Mouse (Mus musculus): ENCODE measurements around the gene Pfn1.

DNA sequence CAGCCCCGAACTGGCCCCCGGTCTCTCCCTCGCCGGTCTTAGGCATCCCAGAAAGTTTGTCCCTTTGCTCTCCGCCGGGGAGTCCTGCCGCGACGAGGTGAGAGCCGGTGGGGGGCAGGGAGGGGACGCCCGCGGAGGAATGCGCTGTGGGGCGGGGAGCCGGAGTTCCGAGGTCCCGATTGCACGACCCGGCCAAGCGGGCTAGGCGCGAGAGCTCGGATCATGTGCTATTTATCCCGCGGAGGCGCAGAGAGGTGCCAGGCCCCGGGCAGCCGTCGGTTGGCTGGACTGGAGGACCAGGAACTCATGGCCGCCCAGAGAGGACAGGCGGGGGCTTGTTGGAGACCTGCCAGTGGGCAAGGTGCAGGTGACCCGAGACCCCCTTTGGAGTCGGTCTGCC is 46.2 kb upstream of the Pfn1 start:
- TF ChIP-seq POLR2A (IDR thresholded peaks at IDR 0.05; ENCODE audit: insufficient read depth, low read depth, low read length) (peak; percentile 59; the same call in 1 of the 2 replicates), CTCF (IDR thresholded peaks at IDR 0.05) (no peak)
